Mouse (Mus musculus) liver, embryonic 14.5 days (tissue): ENCODE results near the gene Lrp10. TPM values are rescaled to one million over a fixed set of nuclear protein-coding genes. Genes with fewer than 3 reads are reported as not detected.

Experiments
- ATAC-seq: fragments of 200-750 bp; cut with Nextera tagmentation; 2 replicates; pipeline ENCODE4 v1.8.0; 2017; ENCODE audit warnings: moderate number of reproducible peaks, mild to moderate bottlenecking, moderate library complexity; ENCODE audit not compliant: insufficient read depth
- DNase-seq, 3 experiments: peaks; one replicate each; pipeline ENCODE4 v3.0.0-alpha.2; 2012 to 2013; ENCODE audit warnings: low read depth in 3 of 3, low spot score in 3 of 3
- H3K27ac ChIP-seq: fragments of 300-500 bp; sonication (generic); 2 replicates; pipeline ENCODE4 v1.5.1; 2014; ENCODE audit warnings: moderate library complexity, mild to moderate bottlenecking, control low read depth, inconsistent platforms
- H3K27me3 ChIP-seq: fragments of 300-500 bp; sonication (generic); 2 replicates; pipeline ENCODE4 v1.6.1; 2014; ENCODE audit warnings: mild to moderate bottlenecking, low read length, moderate library complexity; ENCODE audit not compliant: control insufficient read depth, insufficient read depth
- H3K36me3 ChIP-seq: fragments of 300-500 bp; sonication (generic); replicated peaks from 2 replicates; pipeline ENCODE4 v1.6.1; 2014; ENCODE audit warnings: low read depth; ENCODE audit not compliant: control insufficient read depth, insufficient read depth
- H3K4me1 ChIP-seq, 2 experiments: fragments of 200-500 bp in 1 of 2; fragments of 300-500 bp in 1 of 2; sonication (generic) in 1 of 2; replicated peaks; 2 replicates each; pipeline ENCODE4 v1.6.1; 2012 to 2014; ENCODE audit warnings: antibody characterized with exemption in 1 of 2, inconsistent platforms in 1 of 2, low read length in 1 of 2; ENCODE audit not compliant: control insufficient read depth in 2 of 2, insufficient read depth in 2 of 2
- H3K4me2 ChIP-seq: fragments of 300-500 bp; sonication (generic); 2 replicates; pipeline ENCODE4 v1.6.1; 2014; ENCODE audit warnings: low read depth, mild to moderate bottlenecking, control low read depth, moderate library complexity
- H3K4me3 ChIP-seq, 2 experiments: fragments of 200-500 bp in 1 of 2; fragments of 300-500 bp in 1 of 2; sonication (generic) in 1 of 2; 2 replicates each; pipeline ENCODE4 v1.5.1; 2012 to 2014; ENCODE audit warnings: low read depth in 2 of 2, low read length in 2 of 2, mild to moderate bottlenecking in 2 of 2, control low read depth in 1 of 2, inconsistent platforms in 1 of 2, moderate library complexity in 1 of 2; ENCODE audit not compliant: insufficient read depth in 1 of 2
- H3K9ac ChIP-seq: fragments of 300-500 bp; sonication (generic); replicated peaks from 2 replicates; pipeline ENCODE4 v1.6.1; 2014; ENCODE audit warnings: mild to moderate bottlenecking, control low read depth, moderate library complexity
- H3K9me3 ChIP-seq: fragments of 300-500 bp; sonication (generic); 2 replicates; pipeline ENCODE4 v1.6.1; 2016; ENCODE audit warnings: low read length, mixed read lengths; ENCODE audit not compliant: control insufficient read depth
- CTCF ChIP-seq: IDR thresholded peaks from 2 replicates; pipeline ENCODE4 v1.5.1; 2016; ENCODE audit warnings: antibody characterized with exemption, low read depth, control low read depth
- EP300 ChIP-seq: IDR thresholded peaks from 2 replicates; pipeline ENCODE4 v1.6.1; 2016; ENCODE audit warnings: antibody characterized with exemption, low read depth
- WGBS: fragments of 180-500 bp; shearing (Covaris S2); extraction: QIAGEN DNeasy Blood & Tissue Kit; methylation state at CpG from one replicate; pipeline ENCODE4 v1.1.7; 2014; ENCODE audit not compliant: insufficient replicate concordance; 5-methylcytosine and 5-hydroxymethylcytosine counted together
- polyA plus RNA-seq, 2 experiments: library from polyadenylated mRNA; depleted of rRNA in 1 of 2; stranded (reverse) in 1 of 2; unstranded in 1 of 2; fragments of >200 nt; fragmentation: Nextera tagmentation in 1 of 2; extraction: Ambion mirVana in 1 of 2; gene quantifications; 2 replicates each; pipeline versions ENCODE4 v1.2.1 to v1.2.3; 2012 to 2014

Gene Lrp10
- polyA plus RNA-seq, 2 experiments = 11.1 to 12.9 TPM

GRCm38 (mm10) chr14:54441365-54441764 lies 22.6 kb upstream of the Lrp10 start:
- no peak overlapping the region for H3K4me2 ChIP-seq
- no peaks in the 10 kb centered on the region for H3K27me3 ChIP-seq
- H3K4me1 ChIP-seq = peaks cover 3 to 12% of the 10 kb centered on the region in 2 experiments; a peak in 2 of 4 replicates
- H3K4me3 ChIP-seq = no peak overlapping the region
- DNase-seq (no peak), ATAC-seq (no peak)
- TF ChIP-seq CTCF = no peak
- no peak for TF ChIP-seq EP300
- H3K27ac ChIP-seq = no peak overlapping the region
- no peak overlapping the region for H3K9ac ChIP-seq
- no peaks in the 10 kb centered on the region for H3K9me3 ChIP-seq
- H3K36me3 ChIP-seq = no peaks in the 10 kb centered on the region
- 47% methylated on average over 4 of the region's 4 CpGs for WGBS

- no peak overlapping the region for H3K27ac ChIP-seq
- H3K4me2 ChIP-seq = no peak overlapping the region
- no peaks in the 10 kb centered on the region for H3K27me3 ChIP-seq
- H3K4me1 ChIP-seq = peaks cover 3 to 12% of the 10 kb centered on the region in 2 experiments; a peak in 2 of 4 replicates
- WGBS = 58% methylated on average over 3 of the region's 3 CpGs
- no peak for ATAC-seq
- no peak overlapping the region for H3K9ac ChIP-seq
- TF ChIP-seq CTCF (no peak), EP300 (no peak)
- no peaks in the 10 kb centered on the region for H3K9me3 ChIP-seq
- no peak for DNase-seq
- H3K4me3 ChIP-seq = no peak overlapping the region
- H3K36me3 ChIP-seq = no peaks in the 10 kb centered on the region
These were observed 21.4 kb upstream of the Lrp10 start for GRCm38 (mm10) chr14:54442548-54442947.

GRCm38 (mm10) chr14:54443196-54443595 lies 20.7 kb upstream of the Lrp10 start:
- no peak for TF ChIP-seq EP300
- TF ChIP-seq CTCF = no peak
- Histone ChIP-seq H3K36me3 (no peaks in the 10 kb centered on the region), H3K9ac (no peak overlapping the region), H3K27me3 (no peaks in the 10 kb centered on the region), H3K4me2 (no peak overlapping the region), H3K4me3 (no peak overlapping the region), H3K4me1 (peaks cover 3 to 12% of the 10 kb centered on the region in 2 experiments; a peak in 2 of 4 replicates), H3K27ac (no peak overlapping the region), H3K9me3 (no peaks in the 10 kb centered on the region)
- no peak for DNase-seq
- WGBS = 27% methylated on average over 3 of the region's 3 CpGs
- no peak for ATAC-seq

DNA sequence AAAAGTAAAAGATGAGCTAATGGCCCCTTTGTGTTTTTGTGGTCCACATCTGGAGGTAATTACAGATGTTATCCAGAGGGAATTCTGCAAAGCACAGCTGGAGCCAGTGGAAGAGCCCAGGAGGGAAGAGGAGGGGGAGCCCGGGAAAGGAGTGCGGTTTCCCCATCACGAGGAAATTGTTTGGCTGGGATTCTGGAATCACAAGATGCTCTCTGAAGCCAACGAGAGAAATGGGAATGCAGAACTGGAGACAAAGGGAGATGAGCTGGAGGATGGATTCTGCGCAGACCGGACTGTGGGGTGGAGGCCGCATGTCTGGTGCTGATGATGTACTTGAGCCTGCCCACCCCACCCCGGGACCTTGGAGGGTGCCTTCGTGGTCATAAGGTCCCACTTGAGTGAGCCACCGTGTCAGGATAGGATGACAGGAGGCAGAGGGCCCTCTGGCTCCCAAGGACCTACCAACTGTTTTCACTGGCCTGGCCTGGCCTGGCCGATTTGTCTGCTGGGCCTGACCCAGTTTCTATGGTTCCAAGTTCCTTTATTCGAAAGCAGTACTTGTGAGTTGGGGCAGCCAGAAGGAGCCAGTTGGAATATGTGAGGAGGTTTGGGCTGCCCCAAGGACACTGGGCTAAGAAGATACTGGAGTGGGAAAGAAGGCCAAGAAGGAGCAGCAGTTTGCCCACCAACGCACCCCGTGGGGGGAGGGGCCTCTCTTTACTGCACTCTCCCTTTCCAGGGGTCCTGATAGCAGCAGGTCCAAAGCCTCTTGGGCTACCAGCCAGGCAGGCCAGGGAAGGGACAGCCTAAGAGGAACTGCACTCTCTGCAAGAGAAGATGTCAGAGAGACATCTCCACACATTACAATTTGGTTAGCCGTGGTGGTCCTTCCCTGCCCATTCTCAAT lies 20.0 kb upstream of the Lrp10 start:
- ATAC-seq (no peak), DNase-seq (no peak)
- H3K36me3 ChIP-seq = no peaks in the 10 kb centered on the region
- no peak overlapping the region for H3K27ac ChIP-seq
- TF ChIP-seq CTCF (no peak), EP300 (no peak)
- no peak overlapping the region for H3K4me3 ChIP-seq
- H3K4me1 ChIP-seq = peaks cover 3 to 12% of the 10 kb centered on the region in 2 experiments; a peak in 2 of 4 replicates
- no peak overlapping the region for H3K9ac ChIP-seq
- H3K27me3 ChIP-seq = no peaks in the 10 kb centered on the region
- H3K9me3 ChIP-seq = no peaks in the 10 kb centered on the region
- 66% methylated on average over 15 of the region's 15 CpGs for WGBS
- H3K4me2 ChIP-seq = no peak overlapping the region

DNA sequence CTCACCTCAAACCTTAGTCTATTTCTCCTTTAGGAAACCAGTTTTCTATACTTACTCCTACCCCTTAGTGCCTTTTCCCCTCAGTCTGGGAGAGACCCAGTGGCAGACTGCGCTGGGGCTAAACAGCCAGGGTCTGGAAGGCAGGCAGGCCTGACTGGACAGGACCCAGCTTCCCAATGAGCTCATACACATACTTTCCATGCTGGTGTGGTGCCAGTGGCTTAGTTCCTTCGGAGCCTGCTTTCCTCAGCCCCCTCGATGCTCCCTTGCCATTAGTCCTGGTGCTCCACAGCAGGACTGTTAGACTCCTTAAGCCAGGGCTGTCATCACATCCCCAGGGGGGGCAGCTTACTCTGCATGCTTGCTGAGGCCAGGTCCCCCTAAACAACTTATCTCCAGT lies 18.5 kb upstream of the Lrp10 start:
- ATAC-seq (0 out of 2 replicates have a peak, but pooled peaks have one; percentile 16), DNase-seq (no peak)
- no peak overlapping the region for H3K4me3 ChIP-seq
- H3K36me3 ChIP-seq = no peaks in the 10 kb centered on the region
- no peak for TF ChIP-seq EP300
- no peak for TF ChIP-seq CTCF
- no peaks in the 10 kb centered on the region for H3K9me3 ChIP-seq
- no peak overlapping the region for H3K27ac ChIP-seq
- no peak overlapping the region for H3K9ac ChIP-seq
- no peak overlapping the region for H3K4me2 ChIP-seq
- 48% methylated on average over 3 of the region's 3 CpGs for WGBS
- H3K27me3 ChIP-seq = no peaks in the 10 kb centered on the region
- peaks cover 3 to 12% of the 10 kb centered on the region in 2 experiments; a peak in 2 of 4 replicates for H3K4me1 ChIP-seq
